Mouse (Mus musculus) spleen, adult 2 months (tissue): Measurements from ENCODE around the gene Prr5l. TPM values are rescaled to one million over a fixed set of nuclear protein-coding genes. Genes with fewer than 3 reads are reported as not detected.
"Not testable (repeated sequence)": the region's sequence is repeated elsewhere in the genome, so short reads cannot be mapped to it uniquely, and the experiment has no call there.

ENCODE experiments used
- DNase-seq, 2 experiments: peaks; one replicate each; pipeline versions ENCODE4 v3.0.0 to v3.0.0-alpha.2; 2012 to 2021; ENCODE audit warnings: low spot score in 2 of 2, low read depth in 1 of 2
- H3K27ac ChIP-seq: fragments of 200-500 bp; 2 replicates; pipeline ENCODE4 v1.5.1; 2012; ENCODE audit warnings: low read length, inconsistent platforms; ENCODE audit not compliant: insufficient read depth
- H3K27me3 ChIP-seq: fragments of 200-500 bp; 2 replicates; pipeline ENCODE4 v1.6.1; 2012; ENCODE audit warnings: mild to moderate bottlenecking, moderate library complexity, low read length, inconsistent platforms; ENCODE audit not compliant: control insufficient read depth, insufficient read depth
- H3K36me3 ChIP-seq: fragments of 200-500 bp; 2 replicates; pipeline ENCODE4 v1.6.1; 2012; ENCODE audit warnings: mild to moderate bottlenecking, low read length, inconsistent platforms; ENCODE audit not compliant: control insufficient read depth, insufficient read depth
- H3K4me1 ChIP-seq: fragments of 200-500 bp; 2 replicates; pipeline ENCODE4 v1.6.1; 2011; ENCODE audit warnings: inconsistent platforms; ENCODE audit not compliant: control insufficient read depth, insufficient read depth, insufficient read length
- H3K4me3 ChIP-seq: fragments of 200-500 bp; 2 replicates; pipeline ENCODE4 v1.5.1; 2011; ENCODE audit warnings: mild to moderate bottlenecking, inconsistent platforms; ENCODE audit not compliant: insufficient read depth, insufficient read length; ENCODE audit errors: extremely low read depth
- CTCF ChIP-seq: fragments of 200-500 bp; IDR thresholded peaks from 2 replicates; pipeline ENCODE4 v1.5.1; 2011; ENCODE audit warnings: mild to moderate bottlenecking, inconsistent platforms; ENCODE audit not compliant: insufficient read depth, insufficient read length, insufficient replicate concordance; ENCODE audit errors: extremely low read depth
- POLR2A ChIP-seq: fragments of 200-500 bp; IDR thresholded peaks from 2 replicates; pipeline ENCODE4 v1.6.1; 2011; ENCODE audit warnings: low read depth, low read length, inconsistent platforms
- WGBS: fragments of 180-500 bp; shearing (Covaris S2); methylation state at CpG from one replicate; pipeline ENCODE4 v1.1.7; 2018; 5-methylcytosine and 5-hydroxymethylcytosine counted together
- polyA plus RNA-seq: library from polyadenylated mRNA; depleted of rRNA; stranded (reverse); fragments of >200 nt; gene quantifications from 2 replicates; pipeline ENCODE4 v1.2.3, GENCODE M21; 2012

Prr5l gene
- polyA plus RNA-seq, 1 experiment, result 6.1 TPM

DNA sequence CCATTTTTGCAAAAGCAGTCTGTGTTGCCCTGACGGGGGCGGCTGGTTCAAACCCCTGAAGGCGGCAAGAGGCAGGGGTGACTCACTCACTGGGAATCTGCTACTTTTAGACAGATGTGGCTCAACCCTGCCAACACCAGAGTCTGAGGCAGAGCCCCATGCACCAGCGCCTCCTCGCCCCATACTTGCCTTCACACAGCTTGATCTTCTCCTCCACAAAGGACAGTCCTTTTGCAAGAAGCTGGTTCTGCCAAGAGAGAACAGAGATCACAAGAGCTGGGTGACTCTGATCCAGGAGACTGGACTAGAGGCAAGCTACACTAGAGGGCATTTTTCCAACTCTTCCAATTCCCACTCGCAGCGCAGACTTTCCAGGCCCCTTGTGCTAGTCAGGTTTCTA, 136.3 kb downstream of the Prr5l start:
- DNase-seq, result no peak
- Histone ChIP-seq H3K4me3 (no peak overlapping the region), H3K4me1 (no peaks in the 10 kb centered on the region), H3K27ac (no peak overlapping the region), H3K36me3 (no peaks in the 10 kb centered on the region), H3K27me3 (no peaks in the 10 kb centered on the region)
- 85% methylated on average over 7 of the region's 7 CpGs for WGBS
- no peak for TF ChIP-seq POLR2A

DNA sequence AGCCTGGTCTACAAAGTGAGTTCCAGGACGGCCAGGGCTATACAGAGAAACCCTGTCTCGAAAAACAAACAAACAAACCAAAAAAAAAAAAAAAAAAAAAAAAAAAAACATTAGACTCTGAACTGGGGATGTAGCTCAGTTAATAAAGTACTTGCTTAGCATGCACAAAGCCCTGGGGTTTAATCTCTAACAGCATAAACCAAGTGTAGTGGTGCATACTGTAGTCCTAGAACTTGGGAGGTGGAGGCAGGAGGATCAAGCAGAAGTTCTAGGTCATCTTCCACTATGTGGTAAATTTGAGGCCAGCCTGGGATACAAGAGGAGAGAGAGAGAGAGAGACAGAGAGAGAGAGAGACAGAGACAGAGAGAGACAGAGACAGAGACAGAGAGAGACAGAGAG, 137.2 kb downstream of the Prr5l start:
- not testable (repeated sequence) for H3K36me3 ChIP-seq, H3K4me3 ChIP-seq, H3K27ac ChIP-seq, H3K27me3 ChIP-seq, H3K4me1 ChIP-seq, DNase-seq
- 96% methylated on average over 2 of the region's 2 CpGs for WGBS

DNA sequence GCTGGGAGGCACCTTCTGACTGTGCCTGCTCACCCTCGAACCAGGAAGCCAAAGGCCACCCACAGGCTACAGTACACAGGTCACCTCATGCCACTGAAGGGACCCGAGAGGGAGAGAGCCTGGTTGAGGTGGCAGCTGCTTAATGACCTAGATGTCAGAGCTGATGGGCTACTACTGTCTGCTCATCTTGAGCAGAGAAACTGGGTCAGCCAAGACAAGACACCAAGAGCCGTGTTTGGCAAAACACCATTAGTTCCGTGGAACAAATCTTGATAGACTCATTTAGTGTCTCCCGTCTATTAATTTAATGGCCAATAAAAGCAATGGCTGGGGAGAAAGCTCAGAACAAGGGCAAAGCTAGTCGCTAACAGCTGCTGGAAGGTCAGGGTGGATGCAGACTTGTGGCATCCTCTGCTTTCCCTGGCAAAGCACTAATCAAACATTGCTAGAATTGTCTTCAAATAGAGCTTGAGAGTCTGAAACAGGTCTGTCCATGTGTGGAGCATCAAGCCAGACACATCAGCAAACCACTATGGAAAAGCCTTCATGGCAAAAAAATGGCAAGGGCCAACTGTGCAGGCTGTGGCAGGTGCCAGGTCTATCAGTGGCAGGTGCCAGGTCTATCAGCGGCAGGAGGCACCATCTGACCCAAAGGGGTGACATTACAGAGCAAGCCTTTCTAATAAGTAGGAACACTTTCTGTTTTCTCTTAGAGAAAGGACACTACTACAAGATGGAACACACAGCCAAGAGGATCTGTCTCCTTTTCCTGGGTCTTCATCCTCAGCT, 140.6 kb downstream of the Prr5l start:
- TF ChIP-seq CTCF (no peak), POLR2A (no peak)
- no peak for DNase-seq
- Histone ChIP-seq H3K36me3 (no peaks in the 10 kb centered on the region), H3K4me1 (no peaks in the 10 kb centered on the region), H3K4me3 (no peak overlapping the region), H3K27me3 (no peaks in the 10 kb centered on the region), H3K27ac (no peak overlapping the region)
- 82% methylated on average over 7 of the region's 7 CpGs for WGBS

DNA sequence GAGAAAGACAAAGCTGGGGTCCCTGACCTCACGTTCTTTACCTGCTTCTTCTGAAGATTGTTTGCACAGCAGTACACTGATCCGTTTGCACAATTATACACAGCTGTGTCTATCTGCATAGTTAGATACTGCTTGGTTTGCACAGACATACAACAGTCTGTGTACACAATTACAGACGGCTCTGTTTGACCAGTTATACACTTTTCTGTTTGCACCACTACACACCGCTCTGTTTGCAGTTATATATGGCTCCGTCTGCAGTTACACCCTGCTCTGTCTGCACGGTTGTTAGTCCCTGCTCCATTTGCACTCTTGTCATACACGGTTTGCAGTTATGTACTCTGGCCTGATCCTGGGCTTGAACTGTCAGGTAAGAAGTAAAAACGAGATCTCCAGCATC, 141.2 kb downstream of the Prr5l start:
- Histone ChIP-seq H3K36me3 (no peaks in the 10 kb centered on the region), H3K27me3 (no peaks in the 10 kb centered on the region), H3K4me1 (no peaks in the 10 kb centered on the region), H3K27ac (no peak overlapping the region), H3K4me3 (no peak overlapping the region)
- TF ChIP-seq POLR2A (no peak), CTCF (no peak)
- 86% methylated on average over 8 of the region's 8 CpGs for WGBS
- DNase-seq, result no peak

DNA sequence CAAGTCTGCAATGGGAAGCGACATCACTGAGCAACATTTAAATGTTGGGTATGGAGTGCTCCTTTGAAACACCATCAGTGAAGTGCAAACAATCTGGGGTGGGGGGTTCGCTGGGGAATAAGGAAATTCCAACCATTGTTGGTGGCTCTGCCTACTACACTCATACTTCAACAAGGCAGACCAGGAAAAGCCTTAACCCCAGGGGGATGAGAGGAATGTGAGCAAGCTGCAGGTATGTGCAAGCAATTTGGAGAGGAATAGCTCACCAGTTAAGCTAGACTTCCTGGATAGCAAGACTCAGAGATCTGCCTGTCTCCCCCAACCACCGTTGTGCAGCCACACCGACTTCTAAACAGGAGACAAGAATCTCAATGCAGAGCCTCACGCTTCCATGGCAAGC, 142.9 kb downstream of the Prr5l start:
- no peak overlapping the region for H3K4me3 ChIP-seq
- no peaks in the 10 kb centered on the region for H3K36me3 ChIP-seq
- DNase-seq, result no peak
- H3K4me1 ChIP-seq, result no peaks in the 10 kb centered on the region
- no peak overlapping the region for H3K27ac ChIP-seq
- WGBS, result 85% methylated on average over 5 of the region's 5 CpGs
- TF ChIP-seq CTCF (no peak), POLR2A (no peak)
- no peaks in the 10 kb centered on the region for H3K27me3 ChIP-seq

DNA sequence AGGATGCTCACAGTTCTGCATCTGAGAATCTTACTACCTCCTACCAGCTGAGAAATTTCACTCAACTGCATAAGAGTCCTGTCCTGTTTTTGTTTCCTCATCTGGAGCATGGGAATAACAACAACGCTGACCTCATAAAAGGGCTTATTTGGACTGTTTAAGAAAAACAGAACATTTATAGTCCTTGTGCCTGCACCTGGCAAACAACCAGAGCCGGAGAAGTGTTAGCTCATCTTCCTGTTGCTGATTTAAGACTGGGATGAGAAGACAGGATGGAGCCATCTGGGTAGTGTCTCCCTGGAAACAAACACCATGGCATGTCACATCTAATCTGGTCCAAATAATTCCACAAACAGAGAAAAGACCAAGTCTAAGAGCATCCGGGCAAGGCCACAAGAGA, 149.3 kb downstream of the Prr5l start:
- no peak overlapping the region for H3K4me3 ChIP-seq
- no peaks in the 10 kb centered on the region for H3K36me3 ChIP-seq

DNA sequence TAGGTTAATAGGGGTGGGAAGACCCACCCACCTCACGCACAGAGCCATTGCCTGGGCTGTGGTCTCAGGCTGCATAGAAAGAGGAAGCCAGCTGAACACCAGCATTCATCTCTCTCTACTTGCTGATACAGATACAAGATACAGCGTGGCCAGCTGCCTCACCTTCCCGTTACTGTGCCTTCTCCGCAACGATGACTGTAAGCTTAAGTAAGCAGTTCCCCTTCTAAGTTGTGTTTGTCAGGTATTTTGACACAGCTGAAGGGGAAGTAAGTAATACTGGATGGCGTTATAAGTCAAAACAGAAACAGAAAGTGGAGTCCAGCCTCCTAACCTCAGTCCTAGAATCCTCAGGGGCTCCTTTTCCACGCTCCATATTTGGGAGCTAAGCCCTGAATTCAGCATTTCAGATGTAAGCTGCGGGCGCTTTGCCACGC, 150.0 kb downstream of the Prr5l start:
- H3K4me3 ChIP-seq, result peak overlapping the region; percentile 31; the same call in 1 of the 2 replicates
- 20% methylated on average over 10 of the region's 10 CpGs for WGBS
- H3K27me3 ChIP-seq, result no peaks in the 10 kb centered on the region
- H3K4me1 ChIP-seq, result peaks cover 10% of the 10 kb centered on the region; the same call in 1 of the 2 replicates
- peak; percentile 61 to 75 for DNase-seq
- TF ChIP-seq CTCF (no peak), POLR2A (no peak)
- H3K27ac ChIP-seq, result peak overlapping the region; percentile 77
- H3K36me3 ChIP-seq, result no peaks in the 10 kb centered on the region

More for the DNA sequence above, 149.3 kb downstream of the Prr5l start:
- no peak for TF ChIP-seq POLR2A
- TF ChIP-seq CTCF, result no peak
- Histone ChIP-seq H3K27ac (peak overlapping the region; percentile 8; the same call in 1 of the 2 replicates), H3K27me3 (no peaks in the 10 kb centered on the region), H3K4me1 (peaks cover 10% of the 10 kb centered on the region; the same call in 1 of the 2 replicates)
- DNase-seq, result no peak
- WGBS, result 86% methylated on average over 3 of the region's 3 CpGs
